Mouse (Mus musculus) MEL (cell line): Measurements from ENCODE around the gene Ccdc97. TPM values are rescaled to one million over a fixed set of nuclear protein-coding genes. Genes with fewer than 3 reads are reported as not detected.
A peak's percentile ranks its signal among the peaks of the same experiment; 100 is the strongest.

Experiments used
- DNase-seq: peaks from one replicate; pipeline ENCODE4 v3.0.0; 2011; ENCODE audit warnings: low read depth, low spot score
- H3K27ac ChIP-seq: 2 replicates; pipeline ENCODE4 v1.5.1; 2012; ENCODE audit warnings: low read depth, mild to moderate bottlenecking, control low read depth, low read length, moderate library complexity; ENCODE audit not compliant: control insufficient read depth
- H3K27me3 ChIP-seq, 2 experiments: fragments of 150-350 bp in 1 of 2; sonication (generic) in 1 of 2; 2 replicates each; pipeline ENCODE4 v1.6.1; 2012; ENCODE audit warnings: low read length in 2 of 2, mild to moderate bottlenecking in 2 of 2, improper control_type of control experiment in 1 of 2, moderate library complexity in 1 of 2; ENCODE audit not compliant: insufficient read depth in 2 of 2, control insufficient read depth in 1 of 2
- H3K36me3 ChIP-seq, 2 experiments: 2 replicates each; pipeline ENCODE4 v1.6.1; 2012 to 2014; ENCODE audit warnings: low read length in 2 of 2, improper control_type of control experiment in 1 of 2, inconsistent platforms in 1 of 2, mild to moderate bottlenecking in 1 of 2; ENCODE audit not compliant: insufficient read depth in 2 of 2, control insufficient read depth in 1 of 2
- H3K4me1 ChIP-seq, 2 experiments: fragments of 150-350 bp in 1 of 2; sonication (generic) in 1 of 2; 2 replicates each; pipeline ENCODE4 v1.6.1; 2012; ENCODE audit warnings: low read length in 2 of 2, improper control_type of control experiment in 1 of 2, mild to moderate bottlenecking in 1 of 2; ENCODE audit not compliant: insufficient read depth in 2 of 2, control insufficient read depth in 1 of 2
- H3K4me3 ChIP-seq, 2 experiments: fragments of 150-350 bp in 1 of 2; sonication (generic) in 1 of 2; 2 replicates each; pipeline ENCODE4 v1.5.1; 2012; ENCODE audit warnings: low read depth in 2 of 2, low read length in 2 of 2, mild to moderate bottlenecking in 2 of 2, moderate library complexity in 2 of 2, control low read depth in 1 of 2, improper control_type of control experiment in 1 of 2; ENCODE audit not compliant: control insufficient read depth in 1 of 2, insufficient read depth in 1 of 2
- H3K79me2 ChIP-seq: 2 replicates; pipeline ENCODE4 v1.6.1; 2012; ENCODE audit warnings: mild to moderate bottlenecking, low read length, moderate library complexity; ENCODE audit not compliant: control insufficient read depth, poor library complexity, insufficient read depth
- H3K9ac ChIP-seq: 2 replicates; pipeline ENCODE4 v1.6.1; 2012; ENCODE audit warnings: low read depth, mild to moderate bottlenecking, control low read depth, low read length, moderate library complexity; ENCODE audit not compliant: control insufficient read depth, poor library complexity, severe bottlenecking
- H3K9me3 ChIP-seq: fragments of 150-350 bp; sonication (generic); replicated peaks from 2 replicates; pipeline ENCODE4 v1.6.1; 2012; ENCODE audit warnings: mild to moderate bottlenecking, low read length, improper control_type of control experiment, moderate library complexity; ENCODE audit not compliant: insufficient read depth
- CHD1 ChIP-seq: IDR thresholded peaks from 2 replicates; pipeline ENCODE4 v1.6.1; 2012; ENCODE audit warnings: low read depth, mild to moderate bottlenecking, inconsistent platforms, low read length, improper control_type of control experiment
- CHD2 ChIP-seq: IDR thresholded peaks from 2 replicates; pipeline ENCODE4 v1.6.1; 2011; ENCODE audit warnings: low read length, improper control_type of control experiment
- CTCF ChIP-seq, 3 experiments: IDR thresholded peaks in 2 of 3; conservative IDR thresholded peaks in 1 of 3; 2 replicates each; pipeline ENCODE4 v1.5.1; 2011 to 2012; ENCODE audit warnings: low read length in 3 of 3, low read depth in 2 of 3, mild to moderate bottlenecking in 2 of 3, improper control_type of control experiment in 1 of 3, inconsistent platforms in 1 of 3, mixed read lengths in 1 of 3, moderate library complexity in 1 of 3; ENCODE audit not compliant: control insufficient read depth in 1 of 3, insufficient read depth in 1 of 3, poor library complexity in 1 of 3, severe bottlenecking in 1 of 3
- ELF1 ChIP-seq: IDR thresholded peaks from 2 replicates; pipeline ENCODE4 v1.6.1; 2014; ENCODE audit warnings: low read depth, mild to moderate bottlenecking, inconsistent platforms, low read length, improper control_type of control experiment, moderate library complexity
- GATA1 ChIP-seq: IDR thresholded peaks from 2 replicates; pipeline ENCODE4 v1.6.1; 2011; ENCODE audit warnings: low read depth, low read length, improper control_type of control experiment
- HCFC1 ChIP-seq: IDR thresholded peaks from 2 replicates; pipeline ENCODE4 v1.6.1; 2012; ENCODE audit warnings: low read depth, mild to moderate bottlenecking, inconsistent platforms, low read length, improper control_type of control experiment, moderate library complexity
- MAFK ChIP-seq: IDR thresholded peaks from 2 replicates; pipeline ENCODE4 v1.6.1; 2011; ENCODE audit warnings: low read depth, mild to moderate bottlenecking, low read length, improper control_type of control experiment, borderline replicate concordance
- MAX ChIP-seq: IDR thresholded peaks from 2 replicates; pipeline ENCODE4 v1.6.1; 2011; ENCODE audit warnings: low read length, improper control_type of control experiment
- MYB ChIP-seq: IDR thresholded peaks from 2 replicates; pipeline ENCODE4 v1.6.1; 2011; ENCODE audit warnings: mild to moderate bottlenecking, low read depth, low read length, improper control_type of control experiment
- MYC ChIP-seq: IDR thresholded peaks from 2 replicates; pipeline ENCODE4 v1.6.1; 2011; ENCODE audit warnings: low read depth, mild to moderate bottlenecking, low read length, improper control_type of control experiment, moderate library complexity
- POLR2A ChIP-seq, 2 experiments: IDR thresholded peaks; 2 replicates each; pipeline ENCODE4 v1.6.1; 2011 to 2012; ENCODE audit warnings: low read length in 2 of 2, mild to moderate bottlenecking in 2 of 2, control low read depth in 1 of 2, improper control_type of control experiment in 1 of 2, low read depth in 1 of 2, moderate library complexity in 1 of 2; ENCODE audit not compliant: control insufficient read depth in 1 of 2, insufficient read depth in 1 of 2, poor library complexity in 1 of 2
- POLR2AphosphoS2 ChIP-seq: IDR thresholded peaks from 2 replicates; pipeline ENCODE4 v1.6.1; 2011; ENCODE audit warnings: low read length, improper control_type of control experiment
- POLR2AphosphoS5 ChIP-seq: IDR thresholded peaks from 2 replicates; pipeline ENCODE4 v1.6.1; 2012; ENCODE audit warnings: low read depth, borderline replicate concordance, mild to moderate bottlenecking, inconsistent platforms, low read length, moderate library complexity, mixed read lengths
- RAD21 ChIP-seq: IDR thresholded peaks from 2 replicates; pipeline ENCODE4 v1.6.1; 2011; ENCODE audit warnings: mild to moderate bottlenecking, low read depth, low read length, improper control_type of control experiment
- SMC3 ChIP-seq: IDR thresholded peaks from 2 replicates; pipeline ENCODE4 v1.6.1; 2011; ENCODE audit warnings: low read depth, low read length, improper control_type of control experiment
- USF1 ChIP-seq: IDR thresholded peaks from 2 replicates; pipeline ENCODE4 v1.6.1; 2014; ENCODE audit warnings: low read depth, mild to moderate bottlenecking, inconsistent platforms, low read length, improper control_type of control experiment, moderate library complexity
- ZC3H11A ChIP-seq: IDR thresholded peaks from 2 replicates; pipeline ENCODE4 v1.6.1; 2012; ENCODE audit warnings: low read depth, mild to moderate bottlenecking, inconsistent platforms, low read length, improper control_type of control experiment
- ZKSCAN1 ChIP-seq: IDR thresholded peaks from 2 replicates; pipeline ENCODE4 v1.6.1; 2012; ENCODE audit warnings: low read depth, mild to moderate bottlenecking, inconsistent platforms, low read length, improper control_type of control experiment, moderate library complexity
- ZMIZ1 ChIP-seq: IDR thresholded peaks from 2 replicates; pipeline ENCODE4 v1.6.1; 2012; ENCODE audit warnings: low read depth, mild to moderate bottlenecking, inconsistent platforms, low read length, improper control_type of control experiment, moderate library complexity
- ZNF384 ChIP-seq: IDR thresholded peaks from 2 replicates; pipeline ENCODE4 v1.6.1; 2012; ENCODE audit warnings: low read depth, mild to moderate bottlenecking, inconsistent platforms, low read length, improper control_type of control experiment
- polyA plus RNA-seq, 2 experiments: library from polyadenylated mRNA; stranded (reverse) in 1 of 2; unstranded in 1 of 2; fragments of >175 nt in 1 of 2; fragments of >200 nt in 1 of 2; gene quantifications; 2 replicates each; pipeline versions ENCODE4 v1.2.1 to v1.2.4; 2012; ENCODE audit warnings: low replicate concordance in 2 of 2, low read depth in 1 of 2; ENCODE audit not compliant: insufficient read length in 2 of 2, insufficient read depth in 1 of 2, missing spikeins in 1 of 2
- total RNA-seq: library from RNA; depleted of rRNA; stranded (reverse); fragments of 300-350 nt; gene quantifications from 2 replicates; pipeline ENCODE4 v1.2.3, GENCODE M21; 2012

Ccdc97 gene
- total and polyA plus RNA-seq, 3 experiments = 8.4 to 39.7 TPM; not detected in 1

GRCm38 (mm10) chr7:25719761-25720610, 1.1 kb upstream of the Ccdc97 start:
- TF ChIP-seq RAD21 (peak; percentile 63), HCFC1 (0 out of 2 replicates have a peak, but pooled peaks have one; percentile 13), POLR2A (IDR thresholded peaks at IDR 0.05; ENCODE audit: control insufficient read depth in 1 of 2, insufficient read depth in 1 of 2, low read depth in 1 of 2, low read length in 2 of 2, poor library complexity in 1 of 2) (0 out of 4 replicates have a peak, but pooled peaks of 1 of the 2 experiments have one; percentile 21), ZKSCAN1 (no peak), CTCF (IDR thresholded peaks at IDR 0.05 in 2 of 3, conservative IDR thresholded peaks at IDR 0.05 in 1 of 3; ENCODE audit: control insufficient read depth in 1 of 3, insufficient read depth in 1 of 3, low read depth in 2 of 3, low read length in 3 of 3, poor library complexity in 1 of 3, severe bottlenecking in 1 of 3) (peak; percentile 78 to 98 (median 88)), CHD1 (no peak), SMC3 (peak; percentile 47), MAFK (no peak), USF1 (0 out of 2 replicates have a peak, but pooled peaks have one; percentile 36), MYC (0 out of 2 replicates have a peak, but pooled peaks have one; percentile 23), ELF1 (no peak), ZC3H11A (peak; percentile 36), POLR2AphosphoS5 (no peak), ZNF384 (peak; percentile 47; the same call in 1 of the 2 replicates), ZMIZ1 (0 out of 2 replicates have a peak, but pooled peaks have one; percentile 15)
- peaks cover 9 to 26% of the 10 kb centered on the region in 2 experiments for H3K36me3 ChIP-seq
- H3K27me3 ChIP-seq = no peaks in the 10 kb centered on the region
- DNase-seq = peak; percentile 79
- peaks cover 3 to 19% of the 10 kb centered on the region in 2 experiments; a peak in 3 of 4 replicates for H3K4me1 ChIP-seq
- H3K9ac ChIP-seq = peak overlapping the region; percentile 64
- H3K4me3 ChIP-seq = peak overlapping the region in 1 of 2 experiments; percentile 42; a peak in 3 of 4 replicates
- H3K9me3 ChIP-seq = no peaks in the 10 kb centered on the region
- H3K79me2 ChIP-seq = peaks cover 3% of the 10 kb centered on the region; the same call in 1 of the 2 replicates
- H3K27ac ChIP-seq = peak overlapping the region; percentile 88

GRCm38 (mm10) chr7:25717478-25717877, 1.4 kb downstream of the Ccdc97 start:
- Histone ChIP-seq H3K9ac (peak overlapping the region; percentile 75), H3K9me3 (no peaks in the 10 kb centered on the region), H3K79me2 (peaks cover 3% of the 10 kb centered on the region; the same call in 1 of the 2 replicates), H3K27ac (peak overlapping the region; percentile 5; the same call in 1 of the 2 replicates), H3K27me3 (no peaks in the 10 kb centered on the region), H3K36me3 (peaks cover 3 to 23% of the 10 kb centered on the region in 2 experiments; a peak in 3 of 4 replicates), H3K4me1 (peaks cover 3 to 18% of the 10 kb centered on the region in 2 experiments; a peak in 3 of 4 replicates), H3K4me3 (peak overlapping the region; percentile 13 to 93; a peak in 1 of 4 replicates)
- DNase-seq = peak; percentile 42
- TF ChIP-seq CHD2 (peak; percentile 30; the same call in 1 of the 2 replicates), MYB (0 out of 2 replicates have a peak, but pooled peaks have one; percentile 0), MAX (no peak), POLR2AphosphoS2 (peak; percentile 63; the same call in 1 of the 2 replicates), MYC (no peak), GATA1 (no peak), POLR2AphosphoS5 (peak; percentile 29; the same call in 1 of the 2 replicates), SMC3 (peak; percentile 17; the same call in 1 of the 2 replicates), ZMIZ1 (peak; percentile 49; the same call in 1 of the 2 replicates), POLR2A (IDR thresholded peaks at IDR 0.05; ENCODE audit: control insufficient read depth in 1 of 2, insufficient read depth in 1 of 2, low read depth in 1 of 2, low read length in 2 of 2, poor library complexity in 1 of 2) (no peak)
